Mouse (Mus musculus): ENCODE results near the gene Ipo11. TPM values are rescaled to one million over a fixed set of nuclear protein-coding genes. Genes with fewer than 3 reads are reported as not detected.

Ipo11 gene
- total RNA-seq, 4 experiments from 2014 or later = 58.1 to 74.8 (median 63.8) TPM

DNA sequence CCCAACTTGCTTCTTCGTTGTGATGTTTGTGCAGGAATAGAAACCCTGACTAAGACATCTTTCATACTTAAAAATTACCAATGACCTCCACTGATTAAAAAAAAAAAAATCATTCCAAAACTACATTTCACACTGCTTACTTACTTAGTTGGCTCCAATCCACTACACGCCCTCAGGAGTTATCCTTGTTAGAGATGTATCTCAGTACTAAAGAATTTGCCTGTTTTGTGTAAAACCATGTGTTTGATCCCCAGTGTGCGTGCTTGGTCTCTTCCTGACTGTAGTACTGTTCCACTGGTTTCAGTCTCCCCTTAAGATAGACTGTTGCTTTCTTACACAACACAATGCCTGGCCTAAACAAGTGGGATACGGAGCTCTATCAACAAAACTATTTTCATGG is 117.0 kb downstream of the Ipo11 start:
- no peak for DNase-seq (ENCODE audit: low spot score in 2 of 2)

DNA sequence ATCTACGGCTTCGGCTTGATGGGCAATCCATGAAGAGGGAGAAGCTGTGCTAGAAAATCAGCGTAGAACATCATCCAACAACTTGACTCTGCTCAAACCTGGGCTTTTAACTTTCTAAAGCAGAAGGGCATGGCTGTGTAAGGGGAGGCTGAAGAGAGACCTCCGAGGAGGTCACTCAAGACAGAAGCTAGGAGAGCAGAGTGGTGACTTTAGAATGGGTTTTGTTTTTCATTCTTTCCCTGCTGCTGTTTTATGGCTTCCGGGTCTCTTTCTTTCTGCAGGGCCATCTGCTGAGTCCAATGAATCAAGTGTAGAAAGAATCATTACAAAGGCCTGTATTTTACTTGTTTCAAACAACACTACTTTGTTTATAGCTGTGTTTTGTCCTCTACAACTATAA is 119.7 kb downstream of the Ipo11 start:
- no peak for DNase-seq (ENCODE audit: low spot score in 2 of 2)

DNA sequence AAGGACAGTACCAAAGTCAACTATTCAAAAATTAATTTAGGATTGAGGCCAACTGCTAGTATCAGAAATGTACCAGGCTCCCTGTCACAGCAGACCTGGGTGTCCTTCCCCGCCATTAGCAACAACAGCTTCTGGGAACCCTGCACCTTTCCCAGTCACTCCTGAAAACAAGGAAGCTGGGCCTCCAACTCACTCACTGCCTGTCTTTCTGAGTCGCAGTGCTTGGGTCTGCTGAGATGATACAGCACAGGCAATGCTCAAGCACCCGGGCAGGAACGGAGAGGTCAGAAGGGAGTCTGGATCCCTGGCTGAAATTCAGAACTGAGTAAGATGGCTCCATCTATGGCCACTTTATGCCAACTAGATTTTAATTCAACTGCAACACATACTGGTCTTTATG is 123.2 kb downstream of the Ipo11 start:
- no peak for DNase-seq (ENCODE audit: low spot score in 2 of 2)

DNA sequence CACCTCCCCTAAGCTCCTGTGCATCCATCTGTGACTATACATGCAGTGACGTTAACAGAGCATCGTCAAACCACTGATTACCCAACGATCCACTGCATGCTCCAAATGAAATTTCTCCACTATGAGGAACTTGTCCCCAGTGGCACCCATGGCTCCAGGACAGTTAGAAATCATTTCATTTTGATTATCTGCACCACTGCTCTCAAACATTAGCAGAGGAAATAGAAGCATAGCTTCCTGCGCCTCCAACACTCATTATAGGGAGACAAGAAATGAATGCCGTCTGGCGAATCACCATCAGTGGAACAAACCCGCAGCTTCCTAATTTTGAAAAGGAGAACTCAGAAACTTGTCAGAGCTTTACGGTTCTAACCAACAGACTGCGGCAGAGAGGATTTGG is 123.7 kb downstream of the Ipo11 start:
- DNase-seq (ENCODE audit: low spot score in 2 of 2) = no peak

DNA sequence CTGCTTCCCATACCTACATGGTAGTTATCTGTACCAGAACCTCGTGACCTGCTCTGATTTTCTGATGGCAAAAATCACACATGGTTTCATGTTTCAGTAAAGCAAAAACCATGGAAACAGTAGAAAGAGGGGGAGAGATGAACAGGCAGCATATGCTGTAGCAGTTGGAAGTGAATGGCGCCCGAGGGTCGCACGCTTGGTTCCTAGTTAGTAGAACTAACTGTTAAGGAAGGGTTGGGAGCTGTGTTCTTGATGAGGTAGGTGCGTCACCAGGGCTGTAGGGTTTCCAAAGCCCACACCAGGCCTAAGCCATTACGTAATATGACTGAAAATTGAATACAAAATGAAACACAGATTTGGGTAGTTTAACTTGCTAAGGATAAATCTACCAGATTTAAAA is 126.6 kb downstream of the Ipo11 start:
- no peak for DNase-seq (ENCODE audit: low spot score in 2 of 2)

DNA sequence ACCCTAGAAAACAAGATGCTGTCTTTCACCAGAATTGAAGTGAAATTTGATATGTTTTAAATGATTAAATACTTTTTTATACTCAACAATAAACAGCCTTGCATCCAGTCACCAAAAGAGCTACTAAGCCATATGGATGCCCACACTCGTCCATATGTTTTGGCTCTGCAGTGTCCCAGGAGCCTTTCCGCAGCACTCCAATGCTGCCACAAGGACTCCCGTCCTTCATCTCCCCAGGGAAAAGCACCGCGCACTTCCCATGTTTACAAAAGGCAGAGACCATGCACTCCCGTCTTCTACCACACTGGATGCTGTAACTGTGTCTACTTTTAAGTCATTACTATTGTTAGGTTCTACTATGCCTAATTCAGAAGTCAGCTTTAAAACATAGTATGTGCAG is 127.9 kb downstream of the Ipo11 start:
- peak in 1 of 2 experiments; percentile 25 for DNase-seq (ENCODE audit: low spot score in 2 of 2)

DNA sequence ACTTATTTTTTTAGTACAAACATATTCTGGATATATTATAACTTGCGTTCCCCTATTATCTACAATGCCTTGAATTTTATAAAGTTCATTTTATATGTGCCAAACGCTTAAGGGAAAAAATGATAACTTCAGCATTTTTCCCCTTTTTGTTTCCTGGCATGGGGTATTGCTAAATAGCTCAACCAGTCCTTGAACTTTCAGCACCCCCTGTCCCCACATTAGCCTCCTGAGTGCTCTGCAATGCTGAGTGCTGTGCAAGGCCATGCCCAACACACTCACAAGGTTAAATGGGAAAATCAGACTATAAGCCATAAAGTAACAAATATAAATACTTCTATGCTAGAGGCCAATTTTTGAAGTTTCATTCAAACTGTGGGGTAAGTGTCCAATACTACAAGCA is 128.4 kb downstream of the Ipo11 start:
- no peak for DNase-seq (ENCODE audit: low spot score in 2 of 2)

DNA sequence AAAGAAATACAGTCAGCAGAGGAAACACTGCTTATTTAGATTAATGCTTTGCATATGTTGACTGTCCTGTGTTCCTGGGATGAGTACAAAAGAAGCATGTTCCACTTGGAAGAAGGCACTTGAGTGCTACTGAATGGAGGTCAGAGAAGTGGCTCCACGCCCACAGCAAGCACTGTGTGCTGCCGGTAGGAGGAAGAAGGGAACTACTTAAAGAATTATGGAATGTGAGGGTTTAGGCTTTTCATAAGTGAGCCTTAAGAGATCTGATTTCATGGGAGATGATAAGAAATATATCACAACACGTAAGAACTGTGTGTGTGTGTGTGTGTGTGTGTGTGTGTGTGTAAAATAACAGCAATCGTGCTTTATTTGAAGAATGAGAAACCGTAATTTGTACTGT is 129.5 kb downstream of the Ipo11 start:
- DNase-seq (ENCODE audit: low spot score in 2 of 2) = no peak

DNA sequence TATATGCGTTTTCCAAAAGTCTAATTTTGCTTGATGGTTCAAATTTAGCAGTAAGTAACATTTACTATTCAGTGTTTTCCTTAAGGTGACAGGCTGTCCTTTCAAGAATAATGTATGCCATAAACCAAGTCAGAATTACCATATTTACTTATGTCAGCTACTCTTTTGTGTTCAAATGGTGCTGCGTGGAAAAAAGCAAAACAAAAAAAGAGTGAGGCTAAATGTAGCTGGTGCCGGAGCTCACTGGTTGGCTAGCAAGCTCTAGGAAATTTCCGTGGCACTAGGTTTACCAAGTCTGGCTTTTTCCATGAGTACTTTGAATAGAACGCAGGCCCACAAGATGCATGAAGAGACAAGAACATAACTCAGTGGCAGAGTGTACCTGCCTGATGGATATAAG is 131.6 kb downstream of the Ipo11 start:
- no peak for DNase-seq (ENCODE audit: low spot score in 2 of 2)

DNA sequence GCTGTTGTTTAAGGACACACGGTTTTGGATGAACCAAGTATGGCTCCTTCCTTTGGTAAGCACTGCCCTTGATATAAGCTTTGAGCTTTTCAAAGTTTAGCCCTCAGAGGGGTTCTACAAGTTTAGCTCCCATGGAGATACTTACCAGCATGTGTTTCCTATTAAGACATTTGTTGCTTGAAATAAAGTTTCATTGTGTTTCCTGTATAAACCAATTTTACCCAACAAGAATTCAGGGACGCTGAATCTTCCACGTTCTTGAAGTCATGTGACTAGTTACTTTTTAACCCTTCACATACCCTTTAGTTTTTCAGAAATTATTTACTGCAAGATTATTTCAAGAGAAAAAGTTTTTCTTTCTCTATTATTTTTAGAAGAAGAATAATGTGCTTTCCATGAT is 138.7 kb downstream of the Ipo11 start:
- DNase-seq (ENCODE audit: low spot score in 2 of 2) = no peak

DNA sequence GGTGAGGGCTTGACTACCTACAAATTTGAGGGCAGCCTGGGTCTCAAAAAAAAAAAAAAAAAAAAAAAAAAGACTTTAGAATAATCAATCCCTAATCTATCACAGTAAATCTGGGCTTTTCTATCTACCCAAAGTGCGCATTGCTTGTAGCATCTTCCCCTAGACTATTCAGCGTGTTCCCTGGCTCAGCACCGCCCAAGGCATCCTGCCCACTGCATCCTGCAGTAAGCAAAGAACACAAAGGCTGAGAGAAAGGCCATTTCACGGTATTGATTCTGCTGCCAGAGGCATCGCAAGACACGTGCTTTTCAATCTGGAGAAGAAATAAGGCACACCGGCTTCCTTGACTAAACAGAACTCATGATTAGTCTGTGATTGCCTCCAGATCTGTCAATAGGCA is 147.9 kb downstream of the Ipo11 start:
- no peak for DNase-seq (ENCODE audit: low spot score in 2 of 2)

DNA sequence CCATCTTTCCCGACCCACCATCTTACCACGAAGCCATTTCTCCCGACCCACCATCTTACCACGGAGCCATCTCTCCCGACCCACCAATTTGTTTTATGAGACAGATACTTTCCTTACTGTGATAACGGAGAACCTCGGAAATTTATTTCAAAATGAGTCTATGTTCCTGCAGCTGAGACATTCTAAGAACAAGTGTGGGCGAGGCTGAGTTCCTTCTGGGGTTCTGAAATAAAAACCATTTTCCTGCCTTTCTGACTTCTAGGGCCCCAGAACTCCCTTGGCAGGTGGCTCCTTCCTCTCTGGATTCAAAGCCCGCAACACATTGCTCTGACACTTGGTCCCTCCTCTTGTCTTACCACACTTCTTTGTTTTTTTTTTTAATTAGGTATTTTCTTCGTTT is 168.0 kb downstream of the Ipo11 start:
- no peak for DNase-seq (ENCODE audit: low spot score in 2 of 2)

DNA sequence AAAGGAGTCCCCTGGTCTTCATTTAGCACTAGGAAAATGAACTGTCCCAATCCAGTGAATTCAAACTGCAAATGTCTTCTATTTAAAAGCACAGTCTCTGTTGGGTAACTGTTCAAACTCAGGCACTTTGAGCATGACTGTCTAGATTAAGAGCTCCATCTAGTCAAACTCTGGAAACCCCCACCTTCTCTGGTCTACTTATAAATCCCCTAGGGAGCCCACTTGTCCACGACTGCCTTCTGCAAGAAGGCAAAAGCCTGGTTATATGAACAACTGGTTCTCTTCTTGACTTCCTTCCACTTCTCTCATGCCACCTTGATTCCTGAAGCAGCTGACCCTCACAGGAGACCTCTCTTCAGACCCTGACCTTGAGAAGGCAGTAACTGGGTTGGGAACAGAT is 174.1 kb downstream of the Ipo11 start:
- no peak for DNase-seq (ENCODE audit: low spot score in 2 of 2)

DNA sequence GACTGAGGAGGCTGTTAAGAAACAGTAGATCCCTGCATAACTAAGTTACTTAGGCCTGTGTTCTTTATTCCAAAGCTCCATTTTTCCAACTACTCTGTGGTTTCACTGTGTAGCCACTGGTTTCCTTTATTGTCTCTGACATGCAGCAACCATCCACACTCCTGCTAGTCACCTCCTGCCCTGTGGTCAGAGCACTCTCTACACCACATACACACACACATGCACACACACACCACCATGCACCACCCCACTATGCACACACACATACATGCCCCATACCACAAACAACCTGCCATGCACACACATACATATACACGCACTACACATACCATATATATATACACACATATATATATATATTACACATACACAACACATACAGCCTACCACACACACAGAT is 175.1 kb downstream of the Ipo11 start:
- no peak for DNase-seq (ENCODE audit: low spot score in 2 of 2)

DNA sequence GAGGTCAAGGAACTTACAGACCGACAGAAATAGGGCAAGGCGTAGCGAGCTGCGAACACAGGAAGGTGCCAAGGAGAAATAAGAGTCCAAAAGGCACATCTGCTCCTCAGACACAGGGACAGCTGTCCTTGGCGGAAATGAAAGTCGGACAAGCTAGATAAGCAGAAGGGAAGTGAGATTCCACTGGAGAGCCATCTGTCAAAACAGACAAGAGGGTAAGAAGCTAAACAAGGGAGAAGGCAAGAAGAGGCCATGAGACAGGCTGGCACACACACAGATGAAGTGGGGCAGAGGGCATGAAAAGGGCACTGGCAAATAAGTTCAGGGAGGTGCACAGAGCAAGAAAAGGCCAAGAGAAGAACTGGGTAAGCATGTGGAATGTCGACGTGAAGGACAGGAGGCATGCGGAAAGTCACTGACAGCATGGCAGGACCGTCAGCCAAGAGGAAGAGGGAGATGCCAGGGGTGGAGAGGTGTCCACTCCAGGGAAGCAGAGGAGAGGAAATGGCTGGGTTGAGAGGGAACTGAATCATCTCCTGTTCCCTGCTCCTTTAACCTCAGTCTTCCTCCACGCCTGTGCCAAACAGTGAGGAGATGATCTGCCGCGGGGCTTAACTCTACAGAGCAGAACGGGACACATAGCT is 176.4 kb downstream of the Ipo11 start:
- no peak for DNase-seq (ENCODE audit: low spot score in 2 of 2)

DNA sequence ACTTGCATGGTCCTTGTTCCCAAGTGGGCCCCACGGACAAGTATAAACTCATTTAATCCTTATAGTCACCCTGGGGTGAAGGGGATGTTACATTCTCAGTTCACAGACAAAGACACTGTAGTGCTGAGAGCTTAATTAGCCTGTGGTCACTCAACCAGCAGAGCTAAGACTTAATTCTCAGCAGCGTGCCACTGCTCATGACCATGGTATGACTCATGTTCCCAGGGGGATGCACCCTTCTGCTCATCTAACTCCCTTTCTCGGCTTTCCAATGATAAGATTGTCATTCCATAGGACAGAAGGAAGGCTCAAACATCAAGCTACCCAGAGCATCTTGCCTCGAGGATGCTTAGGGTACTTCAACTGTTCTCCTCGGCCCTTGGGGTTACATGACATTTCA is 180.9 kb downstream of the Ipo11 start:
- no peak for DNase-seq (ENCODE audit: low spot score in 2 of 2)

DNA sequence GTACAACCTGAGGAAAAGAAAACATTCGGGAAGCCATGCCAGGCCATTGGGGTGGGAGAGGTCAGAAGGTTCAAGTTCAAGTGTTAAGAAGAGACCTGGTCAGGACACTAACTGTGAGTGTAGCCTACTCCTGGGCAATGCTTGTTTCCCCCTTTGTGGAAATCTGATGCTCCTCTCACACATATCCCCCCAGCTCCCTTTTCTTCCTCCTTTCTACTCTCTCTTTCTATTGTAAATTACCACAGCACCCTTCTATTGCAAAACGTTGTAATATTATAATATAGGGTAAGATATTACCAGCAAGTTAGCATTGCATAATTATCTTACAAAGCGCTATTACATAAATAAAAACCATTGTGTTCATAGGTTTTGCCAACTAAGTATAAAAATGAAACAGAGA is 182.5 kb downstream of the Ipo11 start:
- DNase-seq (ENCODE audit: low spot score in 2 of 2) = no peak

DNA sequence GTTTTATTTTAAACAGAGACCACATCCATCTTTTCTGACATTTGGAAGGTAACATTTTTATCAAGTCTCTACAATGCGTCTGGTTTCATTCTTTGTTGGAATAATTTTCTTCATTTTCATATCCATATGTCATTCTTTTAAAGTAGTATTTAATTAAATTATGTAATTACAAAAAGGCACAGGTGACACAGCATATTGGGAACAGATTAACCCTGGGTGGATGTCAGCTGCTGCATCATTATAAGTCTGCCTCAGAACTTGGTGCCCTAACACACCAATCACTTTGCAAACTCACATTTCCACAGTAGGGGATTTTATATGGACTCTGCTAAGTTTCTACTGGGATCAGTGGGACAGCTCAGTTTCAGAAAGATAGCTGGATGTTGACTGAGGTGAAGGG is 184.8 kb downstream of the Ipo11 start:
- DNase-seq (ENCODE audit: low spot score in 2 of 2) = no peak

DNA sequence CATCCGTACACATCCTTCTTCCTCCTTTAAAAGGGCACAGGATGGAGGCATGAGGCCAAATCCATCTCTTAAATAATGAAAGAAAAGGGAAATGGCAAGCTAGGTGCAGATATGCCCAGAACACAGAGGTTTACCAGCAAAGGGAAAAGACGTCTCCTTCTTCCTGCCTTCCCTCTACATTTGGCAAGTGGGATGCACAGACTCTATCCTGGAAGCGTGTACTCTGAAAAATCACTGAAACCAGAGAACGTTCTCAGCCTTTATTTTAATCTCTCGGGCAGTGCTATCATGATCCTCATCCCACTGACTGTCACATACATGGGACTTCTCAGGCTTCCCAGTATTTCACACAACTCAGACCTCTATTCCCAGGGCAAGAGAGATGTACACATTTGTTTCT is 189.9 kb downstream of the Ipo11 start:
- DNase-seq (ENCODE audit: low spot score in 2 of 2) = no peak

DNA sequence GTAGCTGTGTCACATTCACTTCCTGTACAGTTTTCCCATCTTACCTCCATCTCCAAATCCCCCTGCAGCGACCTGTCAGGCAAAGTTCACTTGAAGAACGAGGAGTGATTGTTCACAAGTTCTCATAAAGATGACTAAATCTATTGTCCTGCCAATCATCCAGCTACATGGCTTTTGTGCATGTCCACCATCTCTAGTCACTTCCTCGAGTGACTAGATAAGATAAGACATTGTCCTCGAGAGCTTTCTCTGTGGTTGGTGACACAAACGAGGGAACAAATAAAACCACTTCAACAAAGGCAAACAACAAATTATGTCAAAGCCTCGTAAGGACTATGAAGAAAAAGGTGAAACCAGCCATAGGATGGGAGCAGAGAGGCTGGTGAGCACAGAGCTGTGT is 191.6 kb downstream of the Ipo11 start:
- no peak for DNase-seq (ENCODE audit: low spot score in 2 of 2)
